Mouse (Mus musculus) layer of hippocampus, adult 2 months (tissue): ENCODE measurements at regions not wholly inside any gene's neighbourhood (a gene's known extent, or its start where the extent isn't known, plus 50 kb on each side); places are given as distances from the start of the nearest gene placed in this dataset.

Experiments
- DNase-seq, 2 experiments: peaks; one replicate each; pipeline ENCODE4 v3.0.0; 2022; ENCODE audit warnings: low spot score in 2 of 2
- H3K27ac ChIP-seq: fragments of 200-600 bp; 2 replicates; pipeline ENCODE4 v1.8.1; 2022
- H3K4me3 ChIP-seq: fragments of 200-600 bp; 2 replicates; pipeline ENCODE4 v1.8.1; 2022; ENCODE audit warnings: mild to moderate bottlenecking
- CTCF ChIP-seq: fragments of 200-600 bp; conservative IDR thresholded peaks from 2 replicates; pipeline ENCODE4 v1.8.1; 2022; ENCODE audit warnings: antibody characterized with exemption, mild to moderate bottlenecking, moderate library complexity

GRCm38 (mm10) chr2:144158256-144158655 lies 112.2 kb upstream of the Mgme1 start:
- no peak for DNase-seq
- no peak overlapping the region for H3K27ac ChIP-seq
- TF ChIP-seq CTCF = no peak
- H3K4me3 ChIP-seq = no peak overlapping the region

GRCm38 (mm10) chr2:144159854-144160331 lies 110.6 kb upstream of the Mgme1 start:
- TF ChIP-seq CTCF = no peak
- DNase-seq = no peak
- Histone ChIP-seq H3K27ac (no peak overlapping the region), H3K4me3 (no peak overlapping the region)

- TF ChIP-seq CTCF = no peak
- DNase-seq = no peak
- H3K27ac ChIP-seq = no peak overlapping the region
- no peak overlapping the region for H3K4me3 ChIP-seq
These were observed 110.0 kb upstream of the Mgme1 start for GRCm38 (mm10) chr2:144160434-144160833.

- no peak overlapping the region for H3K4me3 ChIP-seq
- no peak for DNase-seq
- no peak overlapping the region for H3K27ac ChIP-seq
- no peak for TF ChIP-seq CTCF
These were observed 108.6 kb upstream of the Mgme1 start for GRCm38 (mm10) chr2:144161852-144162251.

- TF ChIP-seq CTCF = no peak
- DNase-seq = no peak
- H3K4me3 ChIP-seq = peak overlapping the region; percentile 81
- peak overlapping the region; percentile 96 for H3K27ac ChIP-seq
These were observed 106.4 kb upstream of the Mgme1 start for GRCm38 (mm10) chr2:144164102-144164501.

GRCm38 (mm10) chr2:144164986-144165821 lies 105.3 kb upstream of the Mgme1 start:
- Histone ChIP-seq H3K4me3 (peak overlapping the region; percentile 81), H3K27ac (peak overlapping the region; percentile 96)
- no peak for TF ChIP-seq CTCF
- peak; percentile 58 to 63 for DNase-seq

- H3K27ac ChIP-seq = peak overlapping the region; percentile 96
- no peak for TF ChIP-seq CTCF
- no peak for DNase-seq
- peak overlapping the region; percentile 81 for H3K4me3 ChIP-seq
These were observed 104.2 kb upstream of the Mgme1 start for GRCm38 (mm10) chr2:144166102-144166750.

- no peak for TF ChIP-seq CTCF
- no peak overlapping the region for H3K27ac ChIP-seq
- H3K4me3 ChIP-seq = no peak overlapping the region
- DNase-seq = no peak
These were observed 100.8 kb upstream of the Mgme1 start for GRCm38 (mm10) chr2:144169576-144170178.

GRCm38 (mm10) chr2:144172100-144172770 lies 98.2 kb upstream of the Mgme1 start:
- peak overlapping the region; percentile 65 for H3K4me3 ChIP-seq
- no peak for TF ChIP-seq CTCF
- DNase-seq = peak; percentile 81 to 91
- H3K27ac ChIP-seq = peak overlapping the region; percentile 90

- Histone ChIP-seq H3K4me3 (no peak overlapping the region), H3K27ac (peak overlapping the region; percentile 43; the same call in 1 of the 2 replicates)
- TF ChIP-seq CTCF = no peak
- no peak for DNase-seq
These were observed 96.9 kb upstream of the Mgme1 start for GRCm38 (mm10) chr2:144173358-144174106.

GRCm38 (mm10) chr2:144174366-144175035 lies 96.0 kb upstream of the Mgme1 start:
- no peak overlapping the region for H3K27ac ChIP-seq
- DNase-seq = no peak
- no peak overlapping the region for H3K4me3 ChIP-seq
- no peak for TF ChIP-seq CTCF
